Mouse (Mus musculus): ENCODE results near the gene Il27.
A peak's percentile ranks its signal among the peaks of the same experiment; 100 is the strongest.

The Il27 gene

DNA sequence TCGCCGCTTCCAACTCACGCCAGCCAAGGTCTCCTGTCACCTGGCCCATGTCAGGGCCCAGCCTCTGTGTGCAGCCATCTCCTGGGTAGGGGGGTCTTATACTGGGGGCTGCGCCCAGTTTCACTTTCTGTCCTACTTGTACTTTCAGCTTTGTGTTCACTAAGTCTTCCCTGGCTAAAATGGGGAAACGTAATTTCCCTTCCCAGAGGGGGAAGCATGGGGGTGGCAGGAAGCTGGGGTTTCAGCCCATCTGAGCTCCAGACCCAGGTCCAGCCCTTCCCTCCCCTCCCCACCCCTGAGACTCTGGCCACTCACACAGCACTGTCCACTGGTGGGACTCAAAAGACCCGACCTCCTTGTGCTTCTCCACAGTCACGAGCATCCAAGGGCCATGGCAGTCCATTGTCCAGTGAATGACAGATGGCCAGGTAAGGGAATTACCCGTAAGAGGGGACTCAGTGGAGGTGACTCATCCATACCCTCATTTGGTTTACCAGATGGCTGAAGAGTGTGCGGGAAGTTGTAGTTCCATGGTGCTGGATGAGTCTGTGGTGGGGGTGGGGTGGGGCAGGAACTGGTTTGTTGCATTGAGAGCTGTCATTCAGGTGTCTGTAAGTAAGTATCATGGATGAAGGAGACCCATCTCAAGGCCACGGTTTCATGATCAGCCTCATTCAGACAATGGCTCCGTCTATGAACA lies at the start of gene Il27:
Gene Il27, minus strand, starts transcription at position 80 of the 700 bp plus-strand sequence.
- no peak for DNase-seq (ENCODE audit: low spot score)

DNA sequence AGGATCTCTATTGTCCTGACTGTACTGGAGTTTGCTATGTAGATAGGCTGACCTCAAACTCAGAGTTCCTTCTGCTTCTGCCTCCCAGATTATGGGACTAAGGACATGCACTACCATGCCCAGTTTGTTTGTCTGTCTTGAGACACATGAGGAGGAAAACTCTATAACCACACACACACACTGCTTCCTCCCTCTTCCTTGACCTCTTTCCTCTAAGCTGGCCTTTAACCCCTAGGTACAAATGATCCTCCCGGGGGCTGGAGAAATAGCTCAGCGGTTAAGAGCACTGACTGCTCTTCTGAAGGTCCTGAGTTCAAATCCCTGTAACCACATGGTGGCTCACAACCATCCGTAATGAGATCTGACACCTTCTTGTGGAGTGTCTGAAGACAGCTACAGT lies 49.6 kb upstream of the Il27 start:
- no peak for DNase-seq (ENCODE audit: low spot score)

DNA sequence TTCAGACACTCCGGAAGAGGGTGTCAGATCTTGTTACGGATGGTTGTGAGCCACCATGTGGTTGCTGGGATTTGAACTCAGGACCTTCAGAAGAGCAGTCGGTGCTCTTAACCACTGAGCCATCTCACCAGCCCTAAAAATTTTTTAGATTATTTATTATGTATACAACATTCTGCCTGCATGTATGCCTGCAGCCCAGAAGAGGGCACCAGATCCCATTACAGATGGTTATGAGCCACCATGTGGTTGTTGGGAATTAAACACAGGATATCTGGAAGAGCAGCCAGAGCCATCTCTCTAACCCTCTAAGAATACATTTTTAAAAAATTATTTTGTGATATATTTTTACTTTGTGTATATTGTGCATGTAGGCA lies 48.5 kb upstream of the Il27 start:
- DNase-seq (ENCODE audit: low spot score) = peak; percentile 16

DNA sequence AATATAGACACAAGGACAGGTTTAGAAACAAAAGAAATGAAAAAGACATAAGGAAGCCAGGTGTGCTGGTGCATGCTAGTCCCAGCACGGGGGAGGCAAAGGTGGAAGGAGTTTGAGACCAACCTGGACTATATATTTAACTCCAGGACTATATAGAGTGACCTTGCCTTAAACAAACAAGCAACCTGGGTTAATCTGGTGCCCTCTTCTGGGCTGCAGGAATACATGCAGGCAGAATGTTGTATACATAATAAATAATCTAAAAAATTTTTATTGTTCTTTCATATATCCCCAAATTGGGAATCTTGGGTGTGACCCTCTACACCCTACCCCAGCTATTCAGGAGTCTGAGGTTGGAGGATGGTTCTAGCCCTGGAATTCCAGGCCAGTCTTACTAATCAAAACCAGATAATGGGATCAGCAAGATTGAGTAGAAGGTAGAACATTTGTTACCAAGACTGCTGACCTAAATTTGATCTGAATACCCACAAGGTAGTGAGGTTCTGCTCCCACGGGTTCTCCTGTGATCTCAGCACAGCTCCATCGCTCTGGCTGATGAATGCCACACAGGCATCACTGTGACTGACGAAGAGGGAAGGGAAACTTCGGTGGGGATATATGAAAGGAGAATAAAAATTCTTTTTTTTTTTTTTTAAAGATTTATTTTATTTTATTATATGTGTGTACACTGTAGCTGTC lies 48.0 kb upstream of the Il27 start:
- DNase-seq (ENCODE audit: low spot score) = no peak

DNA sequence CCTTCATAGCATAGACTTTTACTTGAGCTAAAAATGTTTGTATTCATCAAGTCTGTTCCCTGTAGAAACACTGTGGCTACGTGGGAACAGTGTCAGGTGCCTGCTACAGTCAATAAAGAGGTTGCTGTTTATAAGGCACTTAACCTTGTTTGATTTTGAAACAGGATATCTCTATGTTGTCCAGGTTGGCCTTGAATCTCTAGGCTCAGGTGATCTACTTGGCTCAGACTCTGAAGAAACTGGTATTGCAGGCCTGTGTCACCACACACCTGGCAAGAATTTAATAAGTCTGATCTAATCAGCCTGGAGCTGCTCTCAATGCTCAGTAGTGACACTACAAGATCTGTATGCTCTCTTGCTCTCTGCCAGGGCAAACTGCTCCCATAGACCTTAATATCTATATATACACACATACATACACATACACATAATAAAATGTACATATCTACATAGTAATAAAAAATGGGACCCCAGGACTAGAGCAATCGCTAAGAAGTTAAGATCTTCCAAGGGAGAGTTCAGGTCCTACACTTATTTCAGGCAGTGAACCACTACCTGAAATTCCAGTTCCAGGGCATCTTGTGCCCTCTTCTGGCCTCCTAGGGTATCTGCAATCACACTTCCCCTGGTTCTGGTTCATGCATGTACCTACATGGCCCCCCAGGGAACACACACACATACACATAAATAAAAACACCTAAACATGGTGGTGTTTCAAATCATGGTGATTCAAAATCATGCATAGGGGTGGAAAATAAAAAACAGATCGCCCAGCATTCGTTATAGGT lies 42.2 kb upstream of the Il27 start:
- peak; percentile 27 for DNase-seq (ENCODE audit: low spot score)

DNA sequence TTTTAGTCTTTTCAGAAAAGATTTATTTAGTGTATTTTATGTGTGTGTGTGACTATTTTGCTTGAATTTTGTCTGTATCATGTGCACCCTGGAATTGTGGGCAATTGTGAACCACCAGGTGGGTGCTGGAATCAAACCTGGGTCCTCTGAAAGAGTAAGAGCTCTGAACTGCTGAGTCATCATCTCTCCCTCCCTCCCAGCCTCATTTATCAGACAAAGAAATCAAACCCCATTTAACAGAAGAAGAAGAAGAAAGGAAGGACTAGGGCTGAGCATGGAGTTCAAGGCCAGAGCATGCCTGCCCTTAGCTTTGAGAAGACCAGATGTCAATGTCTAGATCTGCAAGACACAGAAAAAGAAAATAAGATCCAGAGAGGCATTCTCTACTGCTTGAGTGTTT lies 40.6 kb upstream of the Il27 start:
- DNase-seq (ENCODE audit: low spot score) = no peak

DNA sequence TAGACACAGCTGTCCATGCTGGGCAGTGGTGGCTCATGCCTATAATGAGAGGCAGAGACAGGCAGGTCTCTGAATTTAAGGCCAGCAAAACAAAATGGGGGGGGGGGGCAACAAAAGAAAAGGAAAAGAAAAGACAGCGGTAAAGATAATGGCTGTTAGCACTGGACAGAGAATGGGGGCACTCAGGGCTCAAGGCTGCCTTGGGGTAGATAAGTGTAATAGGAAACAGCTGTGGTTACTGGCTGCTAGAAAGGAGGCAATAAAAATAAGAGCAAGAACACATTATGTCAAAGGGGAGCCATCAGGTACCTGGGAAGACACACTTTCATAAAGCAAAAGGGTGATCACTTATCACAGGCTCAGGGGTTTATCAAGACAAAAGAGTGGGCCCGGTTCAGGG lies 37.7 kb upstream of the Il27 start:
- no peak for DNase-seq (ENCODE audit: low spot score)

DNA sequence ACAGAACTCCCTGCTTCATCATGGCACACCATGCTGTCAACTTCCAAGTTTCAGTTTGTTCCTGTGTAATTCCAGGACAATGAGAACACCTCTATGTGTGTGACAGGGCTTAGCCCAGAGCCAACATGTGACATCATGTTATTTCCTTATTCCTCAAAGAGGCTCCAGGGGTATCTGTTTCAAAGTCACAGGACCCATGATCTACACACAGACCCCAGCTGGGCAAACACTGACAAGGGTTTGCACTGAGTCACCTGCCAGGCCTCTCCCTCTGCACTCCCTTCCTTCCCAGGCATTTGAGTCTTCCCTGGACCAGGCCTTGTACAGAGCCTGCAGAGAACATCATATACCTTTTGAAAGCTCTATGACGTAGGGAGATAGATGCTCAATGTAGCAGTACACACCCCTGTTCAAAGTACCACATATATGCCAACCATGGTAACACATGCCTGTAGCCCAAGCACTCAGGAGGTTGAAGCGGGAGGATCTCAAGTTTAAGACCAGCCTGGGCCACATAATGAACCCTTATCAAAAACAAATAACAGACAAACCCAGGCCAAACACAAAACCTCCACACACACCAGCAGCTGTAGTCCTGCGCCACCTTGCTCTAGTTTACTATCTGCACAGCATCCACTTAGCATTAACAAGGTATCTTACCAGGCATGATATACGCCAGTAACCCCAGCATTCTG lies 36.2 kb upstream of the Il27 start, which contains the start of gene Nupr1:
Gene Nupr1, minus strand, starts transcription at position 38 of the 695 bp plus-strand sequence.
- DNase-seq (ENCODE audit: low spot score) = no peak

DNA sequence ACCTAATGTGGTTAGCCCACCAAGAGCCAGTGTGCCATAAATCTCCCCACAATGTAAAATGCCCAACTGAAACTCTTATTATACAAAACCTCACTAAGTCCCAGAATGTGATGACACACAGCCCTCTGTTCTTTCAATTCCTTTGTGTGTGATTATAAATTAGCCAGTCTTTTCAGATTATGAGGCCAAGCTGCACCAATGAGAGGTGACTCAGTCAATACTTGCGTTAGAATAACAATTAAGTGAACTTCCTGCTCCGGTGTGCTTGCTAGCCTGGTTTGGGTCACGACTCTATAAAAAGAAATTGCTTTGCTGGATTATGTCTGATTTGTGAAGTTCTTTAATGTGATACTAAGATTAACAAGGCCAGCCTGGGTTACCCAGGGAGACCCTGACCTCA lies 35.2 kb upstream of the Il27 start:
- DNase-seq (ENCODE audit: low spot score) = no peak

DNA sequence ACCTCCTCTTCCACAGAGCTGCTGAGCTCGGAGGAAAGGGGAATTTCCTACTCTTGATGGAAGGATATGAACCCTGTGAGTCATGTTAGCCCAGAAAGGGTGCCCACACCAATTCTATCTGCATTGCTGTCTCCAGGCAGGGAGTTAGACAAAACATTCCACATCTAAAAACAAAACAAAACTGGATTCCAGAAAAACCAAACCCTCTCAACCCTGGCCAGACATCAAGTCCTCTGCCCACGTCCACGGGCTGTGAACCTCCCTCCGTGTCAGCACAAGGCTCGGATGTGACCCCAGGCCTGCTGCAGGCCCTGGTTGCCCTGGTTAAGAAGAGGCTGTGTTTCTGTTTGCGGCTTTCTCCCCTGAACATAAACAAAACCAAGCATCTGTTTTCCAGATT lies 33.4 kb upstream of the Il27 start:
- DNase-seq (ENCODE audit: low spot score) = no peak

DNA sequence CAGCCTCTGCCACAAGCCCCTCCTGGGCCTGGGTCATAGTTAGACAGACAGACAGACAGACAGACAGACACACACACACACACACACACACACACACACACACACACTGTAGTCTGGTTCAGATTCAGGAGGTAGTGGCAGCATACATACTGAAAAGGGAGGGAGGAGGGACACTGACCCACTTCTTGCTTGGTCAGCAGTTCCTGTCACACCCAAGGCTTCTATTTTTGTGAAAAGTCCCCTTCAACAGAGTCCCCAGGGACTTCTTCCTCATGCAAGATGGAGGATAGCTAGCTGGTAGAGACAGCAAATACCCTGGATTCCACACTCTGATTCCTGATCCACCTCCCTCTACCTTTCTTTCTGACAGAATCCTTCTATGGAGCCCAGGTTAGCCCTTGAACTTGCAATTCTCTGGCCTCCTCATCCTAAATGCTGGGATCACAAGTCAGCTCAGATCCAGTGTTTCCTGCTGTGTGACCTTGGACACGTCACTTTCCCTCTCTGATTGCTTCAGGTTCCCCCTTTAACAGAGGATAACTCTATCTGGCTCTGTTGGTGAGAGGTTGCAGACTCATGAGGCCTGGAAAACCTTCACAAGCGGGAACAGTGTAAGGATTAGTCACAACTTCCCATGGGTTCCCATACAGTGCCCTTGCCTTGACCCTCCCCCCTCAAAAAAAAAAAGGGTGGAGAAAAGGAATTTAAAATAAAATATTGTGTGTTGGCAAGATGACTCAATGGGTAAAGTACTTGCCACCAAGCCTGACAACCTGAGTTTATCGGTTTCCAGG lies 31.3 kb upstream of the Il27 start:
- no peak for DNase-seq (ENCODE audit: low spot score)

DNA sequence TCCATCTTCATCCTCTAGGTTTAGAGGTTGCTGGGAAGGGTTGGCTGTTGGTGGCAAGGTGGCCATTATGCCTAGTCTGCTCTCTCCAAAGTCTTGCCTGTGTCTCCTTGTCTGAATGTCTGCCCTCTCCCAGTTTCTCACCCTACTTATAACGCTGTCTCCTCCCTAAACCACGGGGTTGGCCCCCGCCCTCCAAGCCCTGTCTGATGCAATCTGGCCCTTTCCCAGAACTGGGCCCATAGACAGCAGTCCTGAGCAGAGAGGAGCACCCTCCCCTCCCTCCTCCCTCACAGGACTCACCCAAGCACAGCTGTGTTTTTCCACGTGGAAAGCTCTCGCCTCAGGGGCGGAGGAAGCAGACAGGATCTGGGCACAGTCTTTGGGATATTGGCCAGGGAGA lies 30.6 kb upstream of the Il27 start:
- peak; percentile 53 for DNase-seq (ENCODE audit: low spot score)

DNA sequence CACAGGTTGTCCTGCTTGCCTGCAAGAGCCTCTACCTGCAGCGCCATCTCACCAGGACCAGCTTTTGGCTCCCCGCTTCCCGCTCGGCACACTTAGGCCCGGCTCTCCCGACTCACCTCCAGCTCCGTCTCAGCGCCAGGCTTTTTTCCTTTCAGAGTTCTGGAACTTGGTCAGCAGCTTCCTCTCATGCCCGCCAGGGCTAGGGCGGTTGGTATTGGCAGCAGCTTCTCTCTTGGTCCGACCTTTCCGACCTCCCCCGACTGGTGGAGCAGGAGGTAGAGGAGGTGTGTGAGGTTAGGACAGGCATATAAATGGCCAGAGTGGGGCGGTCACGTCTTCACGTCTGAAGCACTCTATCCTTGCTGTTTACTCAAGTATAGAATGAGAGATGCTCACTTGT lies 30.0 kb upstream of the Il27 start:
- DNase-seq (ENCODE audit: low spot score) = no peak

DNA sequence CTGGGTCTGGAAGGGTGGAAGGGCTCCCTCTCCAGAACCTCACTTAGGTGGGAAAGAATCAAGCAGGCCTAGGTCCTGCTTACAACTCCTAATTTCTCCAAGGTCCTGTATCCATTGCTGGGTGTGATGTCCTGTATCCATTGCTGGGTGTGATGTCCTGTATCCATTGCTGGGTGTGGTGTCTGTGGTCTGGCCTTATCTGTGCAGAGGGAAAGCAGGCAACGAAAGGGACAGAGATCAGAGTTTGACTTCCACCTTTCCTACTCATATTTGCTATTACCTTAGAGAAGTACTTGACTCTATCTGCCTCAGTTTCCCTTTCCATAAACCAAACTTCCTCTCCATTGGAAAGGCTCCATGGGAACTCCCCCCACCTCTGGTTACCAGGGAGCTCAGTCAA lies 28.6 kb upstream of the Il27 start:
- DNase-seq (ENCODE audit: low spot score) = no peak

DNA sequence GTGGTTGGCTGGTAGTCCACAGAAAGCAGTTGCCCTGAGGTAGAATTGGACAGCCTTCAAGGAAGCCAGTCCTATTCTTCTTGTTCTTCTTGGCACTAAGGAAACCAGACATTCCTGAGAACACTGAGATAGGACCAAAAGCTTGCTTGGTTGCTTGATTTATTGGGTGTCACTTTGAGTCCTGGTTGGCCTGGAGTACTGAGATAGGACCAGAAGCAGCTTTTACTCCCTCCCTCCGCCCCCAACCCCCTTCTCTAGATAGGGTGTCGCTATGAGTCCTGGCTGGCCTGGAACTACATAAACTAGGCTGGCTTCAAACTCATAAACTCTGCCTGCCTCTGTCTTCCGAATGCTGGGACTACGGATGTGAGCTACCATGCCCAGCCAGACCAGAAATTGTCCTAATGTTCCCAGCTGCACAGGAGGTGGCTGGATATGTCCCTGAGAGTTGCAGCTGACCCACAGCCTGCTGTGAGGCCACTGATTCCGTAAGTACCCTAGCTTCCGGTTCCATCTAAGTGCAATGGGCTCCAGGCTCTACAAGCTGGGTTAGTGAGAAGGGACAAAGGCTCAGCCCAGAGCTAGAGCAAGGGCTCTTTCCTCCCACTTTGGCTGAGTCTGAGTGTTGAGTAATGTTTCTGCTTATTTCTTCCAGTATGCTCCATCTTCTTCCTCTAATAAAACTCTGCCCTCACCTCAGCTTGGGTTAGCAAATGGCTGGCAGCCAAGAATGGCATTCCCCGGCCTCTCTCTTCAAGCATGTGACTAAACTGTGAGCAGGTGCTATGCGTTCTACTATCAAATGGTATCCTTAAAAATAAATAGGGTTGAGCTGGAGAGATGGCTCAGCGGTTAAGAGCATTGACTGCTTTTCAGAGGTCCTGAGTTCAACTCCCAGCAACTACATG lies 27.0 kb upstream of the Il27 start:
- DNase-seq (ENCODE audit: low spot score) = no peak

DNA sequence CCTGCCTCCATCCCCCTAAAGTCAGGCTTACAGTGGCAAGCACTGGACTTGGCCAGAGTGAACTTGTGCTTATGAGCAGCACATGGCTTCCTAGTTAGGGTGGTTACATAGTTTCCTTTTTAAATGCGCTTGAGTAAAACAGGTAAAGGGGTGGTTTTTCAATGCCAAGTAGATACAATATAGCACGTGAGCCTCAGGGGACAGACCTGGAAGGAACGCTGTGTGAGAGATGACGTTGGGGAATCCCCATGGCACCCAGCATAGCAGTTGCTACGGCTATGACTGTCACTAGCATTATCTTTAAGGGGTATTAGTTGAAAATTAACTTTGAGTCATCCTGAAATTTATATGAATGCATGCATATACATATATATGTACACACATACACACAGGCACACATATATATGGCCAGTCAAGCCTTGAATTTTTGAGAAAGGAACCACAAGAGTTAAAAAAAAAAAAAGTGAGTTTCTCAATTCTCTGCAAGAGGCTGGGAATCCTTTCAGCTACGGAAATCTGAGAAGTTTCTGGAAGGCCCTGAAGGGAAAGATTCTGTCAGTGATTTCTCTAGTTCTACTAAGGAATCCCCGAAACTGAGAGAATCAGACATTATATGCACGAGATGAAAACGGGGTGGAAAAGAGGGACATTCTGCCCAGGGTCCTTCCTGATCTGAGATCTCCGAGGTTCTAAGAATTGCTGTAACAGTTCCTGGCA lies 25.0 kb upstream of the Il27 start:
- DNase-seq (ENCODE audit: low spot score) = no peak

DNA sequence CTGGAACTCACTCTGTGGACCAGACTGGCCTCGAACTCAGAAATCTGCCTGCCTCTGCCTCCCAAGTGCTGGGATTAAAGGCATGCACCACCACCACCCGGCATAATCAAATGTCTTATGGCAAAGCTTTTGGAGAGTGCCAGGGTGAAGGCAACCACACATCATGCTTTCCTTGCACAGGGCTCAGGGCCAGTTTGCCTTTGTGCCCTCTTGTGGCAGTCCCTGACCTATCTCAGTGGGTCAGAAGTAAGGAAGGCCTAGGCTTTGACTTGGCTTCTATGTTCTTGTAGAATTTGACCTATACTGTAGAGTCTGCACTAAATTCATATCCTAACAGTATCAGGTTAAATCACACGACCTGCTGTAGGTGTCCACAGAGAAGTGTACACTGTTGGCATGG lies 22.0 kb upstream of the Il27 start:
- peak; percentile 11 for DNase-seq (ENCODE audit: low spot score)

DNA sequence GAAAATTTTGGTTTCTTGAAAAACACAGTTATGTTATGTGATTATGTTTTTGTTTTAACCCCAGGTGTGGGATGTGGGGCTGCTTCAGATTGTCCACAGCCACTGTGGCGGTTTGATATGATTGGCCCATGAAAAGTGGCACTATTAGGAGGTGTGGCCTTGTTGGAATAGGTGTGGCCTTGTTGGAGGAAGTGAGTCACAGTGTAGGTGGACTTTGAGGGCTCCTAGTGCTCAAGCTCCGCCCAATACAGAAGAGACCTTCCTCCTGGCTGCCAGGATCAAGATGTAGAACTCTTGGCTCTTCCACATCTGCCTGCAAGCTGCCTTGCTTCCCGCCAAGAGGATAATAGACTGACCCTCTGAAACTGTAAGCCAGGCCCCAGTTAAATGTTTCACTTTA lies 18.0 kb upstream of the Il27 start:
- DNase-seq (ENCODE audit: low spot score) = no peak

DNA sequence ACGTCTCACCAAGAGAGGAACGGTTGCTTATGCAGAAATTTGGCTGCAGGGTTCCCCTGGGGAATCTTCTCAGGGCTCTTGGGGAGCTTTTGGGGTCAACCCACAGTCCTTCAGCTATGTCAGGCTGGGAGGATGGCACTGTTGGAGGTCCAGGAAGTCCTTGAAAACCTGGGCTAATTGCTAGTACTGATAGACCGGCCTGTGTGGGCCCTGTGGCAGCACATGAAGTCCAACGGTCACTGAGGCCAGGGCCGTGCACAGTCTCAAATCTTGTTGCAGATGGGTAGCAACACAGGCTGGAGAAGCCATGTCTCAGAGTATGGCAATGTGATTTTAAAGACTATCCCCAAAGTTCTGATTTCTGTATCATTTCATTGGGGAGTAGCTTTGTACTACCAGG lies 13.1 kb upstream of the Il27 start:
- no peak for DNase-seq (ENCODE audit: low spot score)

DNA sequence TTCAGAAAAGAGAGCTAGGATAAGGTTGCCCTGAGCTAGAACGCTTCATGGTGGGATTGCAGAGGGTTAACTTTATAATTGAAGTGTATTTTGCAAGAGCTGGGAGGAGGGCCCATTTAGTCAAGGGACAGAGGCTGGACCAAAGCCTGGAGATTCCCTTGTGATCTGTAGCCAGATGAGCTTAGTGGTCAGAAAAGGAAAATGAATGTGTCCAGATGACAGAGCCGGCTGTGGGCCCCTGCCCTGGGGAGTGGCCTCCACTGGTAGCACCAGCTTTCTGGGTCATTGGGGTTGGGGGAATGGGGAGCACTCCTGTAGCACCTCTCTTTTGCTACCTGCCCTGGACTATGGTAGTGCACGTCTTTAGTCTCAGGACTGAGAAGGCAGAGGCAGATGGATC lies 12.3 kb upstream of the Il27 start:
- no peak for DNase-seq (ENCODE audit: low spot score)
